Mouse (Mus musculus): ENCODE measurements around the gene Mfap4. TPM values are rescaled to one million over a fixed set of nuclear protein-coding genes. Genes with fewer than 3 reads are reported as not detected.

Mfap4 gene
- polyA plus RNA-seq (2014; fragmentation: Illumina TruSeq; extraction: RNeasy Lipid Tissue Mini Kit (QIAGEN cat#74804); ENCODE audit: low read depth, low replicate concordance) = 24.1 TPM

DNA sequence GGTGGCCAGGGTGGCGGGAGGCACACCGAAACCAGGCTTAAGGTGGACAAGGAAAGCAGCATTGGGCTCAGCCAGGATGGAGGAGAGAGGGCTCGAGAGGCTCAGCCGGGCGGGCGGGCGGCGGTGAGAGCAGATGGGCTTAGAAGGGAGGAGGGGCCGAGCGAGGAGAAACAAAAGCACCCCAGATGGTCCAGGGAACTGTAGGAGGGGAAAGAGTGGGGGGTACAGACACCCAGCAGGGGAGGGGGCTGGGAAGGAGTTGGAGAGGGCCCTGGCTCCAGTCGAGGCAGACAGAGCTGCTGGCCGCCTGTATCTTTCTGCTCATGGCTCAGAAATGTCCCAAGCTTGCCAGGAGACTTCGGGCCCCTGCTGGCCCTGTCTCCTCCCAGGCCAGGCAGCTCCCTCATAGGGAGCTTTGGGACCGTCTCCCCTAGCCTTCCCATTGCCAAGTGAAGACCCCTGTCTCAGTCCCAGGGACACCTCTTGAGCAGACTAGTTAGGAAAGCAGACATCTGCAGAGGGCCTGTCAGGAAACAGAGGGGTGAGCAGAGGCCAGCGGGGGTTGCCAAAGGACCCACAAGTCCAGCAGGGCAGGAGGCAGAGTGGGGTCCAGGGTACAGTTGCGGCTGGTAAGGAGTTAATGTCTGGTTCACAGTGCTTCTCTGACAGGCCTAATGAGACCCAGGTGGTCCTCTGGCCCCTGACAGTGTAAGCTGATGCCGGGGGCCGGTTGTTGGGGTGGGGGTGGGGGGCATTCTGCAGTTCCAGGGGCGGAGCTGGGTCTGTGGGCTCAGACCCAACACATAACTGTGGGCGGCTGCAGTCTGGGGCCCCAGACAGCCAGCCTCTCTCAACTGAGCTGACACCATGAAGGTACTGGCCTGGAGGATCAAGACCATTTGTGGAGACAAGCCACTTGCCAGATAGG, at the start of gene Mfap4:
Mfap4 (plus strand) TSS at position 819 of the 928 bp plus-strand sequence.

GRCm38 (mm10) chr11:61494129-61494997, 9.1 kb downstream of the Mfap4 start, which contains the start of gene Mapk7:
Mapk7 (minus strand) TSS chr11:61494406.

DNA sequence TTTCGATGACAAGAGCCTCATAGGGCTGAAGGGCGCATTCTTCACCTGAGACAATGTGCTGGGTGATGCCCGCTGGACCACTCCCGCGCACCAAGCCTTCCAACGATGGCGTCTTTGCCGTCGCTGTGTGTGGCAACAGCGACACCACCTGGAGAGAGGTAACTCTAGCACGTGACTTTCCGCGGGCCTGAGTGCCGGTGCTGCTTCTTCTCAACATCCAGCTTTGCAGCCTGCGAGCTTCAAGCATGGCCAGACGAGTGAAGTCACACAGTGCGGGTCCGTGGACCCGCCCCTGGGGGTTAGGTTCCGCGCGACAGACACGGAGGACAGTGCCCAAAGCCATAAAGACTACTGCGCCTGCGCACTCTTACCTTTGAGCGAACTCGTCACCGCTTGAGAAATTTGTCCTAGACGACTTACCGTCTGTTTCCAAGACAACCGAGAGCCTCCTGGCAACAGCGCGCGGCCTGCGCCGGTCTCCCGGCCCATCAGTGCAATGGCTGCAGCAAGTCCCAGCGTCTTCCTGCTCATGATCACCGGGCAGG, 19.6 kb downstream of the Mfap4 start, which contains the start of gene B9d1:
B9d1 (plus strand) TSS at position 432 of the 545 bp plus-strand sequence.

Other genes starting within 250 kb of the Mfap4 start
- 27.5 TPM for gene Aldh3a2, start 218.0 kb upstream of the Mfap4 start, polyA plus RNA-seq (2014; fragmentation: Illumina TruSeq; extraction: RNeasy Lipid Tissue Mini Kit (QIAGEN cat#74804); ENCODE audit: low read depth, low replicate concordance)
- gene Slc47a2, start 142.6 kb upstream of the Mfap4 start, polyA plus RNA-seq (2014; fragmentation: Illumina TruSeq; extraction: RNeasy Lipid Tissue Mini Kit (QIAGEN cat#74804); ENCODE audit: low read depth, low replicate concordance) = not detected
- gene Slc47a1, start 107.1 kb upstream of the Mfap4 start, polyA plus RNA-seq (2014; fragmentation: Illumina TruSeq; extraction: RNeasy Lipid Tissue Mini Kit (QIAGEN cat#74804); ENCODE audit: low read depth, low replicate concordance) = 69.0 TPM
- gene Rnf112, start 31.3 kb upstream of the Mfap4 start, polyA plus RNA-seq (2014; fragmentation: Illumina TruSeq; extraction: RNeasy Lipid Tissue Mini Kit (QIAGEN cat#74804); ENCODE audit: low read depth, low replicate concordance) = 0.18 TPM
- 7.8 TPM for gene Mapk7, start 9.0 kb downstream of the Mfap4 start, polyA plus RNA-seq (2014; fragmentation: Illumina TruSeq; extraction: RNeasy Lipid Tissue Mini Kit (QIAGEN cat#74804); ENCODE audit: low read depth, low replicate concordance)
- 7.1 TPM for gene B9d1, start 19.7 kb downstream of the Mfap4 start, polyA plus RNA-seq (2014; fragmentation: Illumina TruSeq; extraction: RNeasy Lipid Tissue Mini Kit (QIAGEN cat#74804); ENCODE audit: low read depth, low replicate concordance)
- 26.2 TPM for gene Epn2, start 94.3 kb downstream of the Mfap4 start, polyA plus RNA-seq (2014; fragmentation: Illumina TruSeq; extraction: RNeasy Lipid Tissue Mini Kit (QIAGEN cat#74804); ENCODE audit: low read depth, low replicate concordance)
- 10.8 TPM for gene Grap, start 167.8 kb downstream of the Mfap4 start, polyA plus RNA-seq (2014; fragmentation: Illumina TruSeq; extraction: RNeasy Lipid Tissue Mini Kit (QIAGEN cat#74804); ENCODE audit: low read depth, low replicate concordance)
- 0.16 TPM for gene Fam83g, start 198.7 kb downstream of the Mfap4 start, polyA plus RNA-seq (2014; fragmentation: Illumina TruSeq; extraction: RNeasy Lipid Tissue Mini Kit (QIAGEN cat#74804); ENCODE audit: low read depth, low replicate concordance)
- gene Slc5a10, start 235.4 kb downstream of the Mfap4 start, polyA plus RNA-seq (2014; fragmentation: Illumina TruSeq; extraction: RNeasy Lipid Tissue Mini Kit (QIAGEN cat#74804); ENCODE audit: low read depth, low replicate concordance) = not detected